In the genomic region with DNA sequence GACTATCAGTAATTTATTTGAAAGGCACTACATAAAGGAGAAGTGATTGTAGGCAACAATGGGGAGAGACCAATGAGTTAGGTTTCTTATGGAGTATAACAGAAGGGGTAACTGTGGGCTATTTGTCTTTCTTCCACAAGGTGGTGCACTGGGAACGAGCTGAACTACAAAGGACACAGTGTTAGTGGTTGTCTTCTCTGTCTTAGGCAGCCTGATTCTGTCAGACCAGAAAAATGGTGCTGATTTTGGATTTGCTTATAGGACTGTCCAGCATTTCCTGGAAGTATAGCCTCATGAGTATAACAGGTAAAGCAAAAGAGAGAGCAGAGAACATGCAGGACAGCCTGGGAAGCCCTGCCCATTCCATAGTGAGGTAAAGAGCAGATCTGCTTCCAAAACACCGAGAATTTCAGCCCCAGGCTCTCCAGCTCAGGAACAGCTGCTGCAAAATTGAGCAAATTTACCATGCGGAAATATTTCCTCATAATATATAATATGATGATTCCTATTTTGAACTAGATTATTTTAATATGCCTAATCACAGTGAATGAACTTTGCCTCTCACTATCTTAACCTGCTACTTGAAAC, we compare ENCODE assay signal across 8 mouse cellular contexts.
DNase-seq lines count a peak whose midpoint lies in the region; ATAC-seq lines count a peak whose summit lies in the region.

No protein-coding gene starts in this region.

- H3K9ac ChIP-seq in heart, embryonic 11.5 days (ENCODE audit: low read depth, low read length): no peak overlapping the region

- H3K4me2 ChIP-seq in heart, embryonic 11.5 days: no peak overlapping the region

- WGBS in heart, embryonic 11.5 days (ENCODE audit: insufficient replicate concordance): 45% methylated on average over 3 of the region's 3 CpGs
- WGBS in limb, embryonic 10.5 days: 61% methylated on average over 3 of the region's 3 CpGs

- H3K9me3 ChIP-seq in heart, embryonic 11.5 days (replicated peaks; ENCODE audit: control insufficient read depth, low read length): no peaks in the 10 kb centered on the region
- H3K9me3 ChIP-seq in limb, embryonic 10.5 days (replicated peaks): no peaks in the 10 kb centered on the region

- no peaks in the 10 kb centered on the region for H3K4me1 ChIP-seq in heart, embryonic 11.5 days (ENCODE audit: control insufficient read depth, insufficient read depth, low read length)
- H3K4me1 ChIP-seq in limb, embryonic 10.5 days: no peaks in the 10 kb centered on the region

- no peak overlapping the region for H3K4me3 ChIP-seq in heart, embryonic 11.5 days (ENCODE audit: low read depth, low read length)
- H3K4me3 ChIP-seq in limb, embryonic 10.5 days: no peak overlapping the region

- H3K36me3 ChIP-seq in heart, embryonic 11.5 days (ENCODE audit: control insufficient read depth, insufficient read depth, low read length): no peaks in the 10 kb centered on the region
- no peaks in the 10 kb centered on the region for H3K36me3 ChIP-seq in limb, embryonic 10.5 days

- no peak overlapping the region for H3K27ac ChIP-seq in heart, embryonic 11.5 days (ENCODE audit: low read depth, low read length)
- no peak overlapping the region for H3K27ac ChIP-seq in limb, embryonic 10.5 days

- ATAC-seq in heart, embryonic 11.5 days (replicated peaks; ENCODE audit: insufficient number of reproducible peaks, low FRiP score, low TSS enrichment): no peak

- H3K27me3 ChIP-seq in heart, embryonic 11.5 days (ENCODE audit: control insufficient read depth, insufficient read depth, low read length): no peaks in the 10 kb centered on the region
- no peaks in the 10 kb centered on the region for H3K27me3 ChIP-seq in limb, embryonic 10.5 days (ENCODE audit: low read depth, poor library complexity, severe bottlenecking)

- peak; percentile 41 for DNase-seq in heart, adult 8-10 months (ENCODE audit: low spot score)
- peak; percentile 10 to 55 for DNase-seq in cerebellum, postnatal 25 days
- DNase-seq in frontal cortex, postnatal 36 days (ENCODE audit: low spot score in 2 of 2): peak; percentile 58 to 90
- peak; percentile 36 to 41 for DNase-seq in kidney, adult 8-10 months
- DNase-seq in limb, embryonic 10.5 days (ENCODE audit: low spot score): peak; percentile 37
- peak; percentile 88 for DNase-seq in retina, postnatal 1 day
- DNase-seq in T-cell, adult 2 months (ENCODE audit: low spot score): no peak
